Mouse (Mus musculus) intestine, postnatal 0 days (tissue): ENCODE results near the gene Fam90a1b. TPM values are rescaled to one million over a fixed set of nuclear protein-coding genes. Genes with fewer than 3 reads are reported as not detected.
A peak's percentile ranks its signal among the peaks of the same experiment; 100 is the strongest.
"Not testable (repeated sequence)": the region's sequence is repeated elsewhere in the genome, so short reads cannot be mapped to it uniquely, and the experiment has no call there.

Experiments
- ATAC-seq: fragments of 200-750 bp; cut with Nextera tagmentation; 2 replicates; pipeline ENCODE4 v1.8.0; 2017; ENCODE audit warnings: mild to moderate bottlenecking, moderate TSS enrichment, moderate library complexity
- H3K27ac ChIP-seq: fragments of 300-500 bp; sonication (generic); 2 replicates; pipeline ENCODE4 v1.5.1; 2014; ENCODE audit warnings: mild to moderate bottlenecking, low read depth, low read length, moderate library complexity
- H3K27me3 ChIP-seq: fragments of 300-500 bp; sonication (generic); replicated peaks from 2 replicates; pipeline ENCODE4 v1.6.1; 2014; ENCODE audit warnings: low read length, mixed read lengths; ENCODE audit not compliant: control insufficient read depth, insufficient read depth
- H3K36me3 ChIP-seq: fragments of 300-500 bp; sonication (generic); 2 replicates; pipeline ENCODE4 v1.6.1; 2014; ENCODE audit warnings: mild to moderate bottlenecking, moderate library complexity; ENCODE audit not compliant: control insufficient read depth, insufficient read depth
- H3K4me1 ChIP-seq: fragments of 300-500 bp; sonication (generic); replicated peaks from 2 replicates; pipeline ENCODE4 v1.6.1; 2014; ENCODE audit warnings: antibody characterized with exemption, low read length, mixed read lengths; ENCODE audit not compliant: control insufficient read depth, insufficient read depth
- H3K4me2 ChIP-seq: fragments of 300-500 bp; sonication (generic); replicated peaks from 2 replicates; pipeline ENCODE4 v1.6.1; 2014; ENCODE audit warnings: low read depth, mild to moderate bottlenecking, moderate library complexity
- H3K4me3 ChIP-seq: fragments of 300-500 bp; sonication (generic); 2 replicates; pipeline ENCODE4 v1.5.1; 2014; ENCODE audit warnings: low read depth, low read length
- H3K9ac ChIP-seq: fragments of 300-500 bp; sonication (generic); 2 replicates; pipeline ENCODE4 v1.6.1; 2014; ENCODE audit warnings: mild to moderate bottlenecking, low read depth, low read length
- H3K9me3 ChIP-seq: fragments of 300-500 bp; sonication (generic); 2 replicates; pipeline ENCODE4 v1.6.1; 2016; ENCODE audit warnings: mixed run types; ENCODE audit not compliant: control insufficient read depth
- CTCF ChIP-seq: sonication (generic); IDR thresholded peaks from 2 replicates; pipeline ENCODE4 v1.5.1; 2016; ENCODE audit warnings: low read depth, mild to moderate bottlenecking, control low read depth, antibody characterized with exemption, moderate library complexity
- WGBS: fragments of 180-500 bp; shearing (Covaris S2); extraction: QIAGEN DNeasy Blood & Tissue Kit; methylation state at CpG from one replicate; pipeline ENCODE4 v1.1.7; 2014; 5-methylcytosine and 5-hydroxymethylcytosine counted together
- polyA plus RNA-seq: library from polyadenylated mRNA; unstranded; fragments of >200 nt; fragmentation: Nextera tagmentation; extraction: Ambion mirVana; gene quantifications from 2 replicates; pipeline ENCODE4 v1.2.1, GENCODE M21; 2015

Fam90a1b gene
- polyA plus RNA-seq, result 0.05 TPM in 1 of 2 replicates, not detected in the other

GRCm38 (mm10) chrX:94366670-94367241 is at the start of gene Fam90a1b, which contains the start of gene Apoo:
Fam90a1b (minus strand) TSS chrX:94366777.
Apoo (plus strand) TSS chrX:94367117.
- Histone ChIP-seq H3K4me3 (peak within 1 kb of the TSS; percentile 61), H3K27ac (peak within 1 kb of the TSS; percentile 46; the same call in 1 of the 2 replicates), H3K36me3 (no peaks in the 10 kb centered on the region), H3K9ac (peak within 1 kb of the TSS; percentile 40), H3K9me3 (no peaks in the 10 kb centered on the region), H3K4me2 (peak within 1 kb of the TSS; percentile 60), H3K4me1 (no peaks in the 10 kb centered on the region), H3K27me3 (peaks cover 27% of the 10 kb centered on the region)
- TF ChIP-seq CTCF, result peak; percentile 77
- peak; percentile 99 for ATAC-seq
- WGBS, result 18% methylated on average over 46 of the region's 46 CpGs

- TF ChIP-seq CTCF, result no peak
- Histone ChIP-seq H3K9ac (no peak overlapping the region), H3K4me2 (no peak overlapping the region), H3K9me3 (no peaks in the 10 kb centered on the region), H3K27ac (no peak overlapping the region; the same call in 1 of the 2 replicates), H3K4me3 (no peak overlapping the region), H3K27me3 (no peaks in the 10 kb centered on the region), H3K4me1 (no peaks in the 10 kb centered on the region), H3K36me3 (no peaks in the 10 kb centered on the region)
- peak; percentile 51; the same call in 1 of the 2 replicates for ATAC-seq
- WGBS, result 31% methylated on average over 3 of the region's 3 CpGs
These were observed 42.4 kb upstream of the Fam90a1b start for GRCm38 (mm10) chrX:94408975-94409374.

- no peak for ATAC-seq
- TF ChIP-seq CTCF, result no peak
These were observed 12.2 kb upstream of the Fam90a1b start for GRCm38 (mm10) chrX:94378734-94379133.

GRCm38 (mm10) chrX:94367248-94367647 is 671 bp upstream of the Fam90a1b start:
- H3K4me2 ChIP-seq, result peak overlapping the region; percentile 60
- no peaks in the 10 kb centered on the region for H3K4me1 ChIP-seq
- H3K27me3 ChIP-seq, result peaks cover 27% of the 10 kb centered on the region
- H3K36me3 ChIP-seq, result no peaks in the 10 kb centered on the region
- peak overlapping the region; percentile 46; the same call in 1 of the 2 replicates for H3K27ac ChIP-seq
- no peaks in the 10 kb centered on the region for H3K9me3 ChIP-seq
- no peak for TF ChIP-seq CTCF
- WGBS, result 17% methylated on average over 17 of the region's 17 CpGs
- H3K9ac ChIP-seq, result peak overlapping the region; percentile 40
- H3K4me3 ChIP-seq, result peak overlapping the region; percentile 61
- no peak; the same call in 1 of the 2 replicates for ATAC-seq

More at GRCm38 (mm10) chrX:94378734-94379133, 12.2 kb upstream of the Fam90a1b start:
- Histone ChIP-seq H3K9me3 (no peaks in the 10 kb centered on the region), H3K4me2 (no peak overlapping the region), H3K27ac (no peak overlapping the region), H3K27me3 (no peaks in the 10 kb centered on the region), H3K4me3 (no peak overlapping the region), H3K9ac (no peak overlapping the region), H3K4me1 (no peaks in the 10 kb centered on the region), H3K36me3 (no peaks in the 10 kb centered on the region)
- 78% methylated on average over 5 of the region's 5 CpGs for WGBS

GRCm38 (mm10) chrX:94366029-94366428 is 548 bp downstream of the Fam90a1b start:
- no peak overlapping the region for H3K9ac ChIP-seq
- 27% methylated on average over 16 of the region's 16 CpGs for WGBS

GRCm38 (mm10) chrX:94365381-94365925 is 1.1 kb downstream of the Fam90a1b start:
- 32% methylated on average over 14 of the region's 14 CpGs for WGBS

More at GRCm38 (mm10) chrX:94366029-94366428, 548 bp downstream of the Fam90a1b start:
- Histone ChIP-seq H3K27ac (no peak overlapping the region), H3K27me3 (peaks cover 29% of the 10 kb centered on the region), H3K9me3 (no peaks in the 10 kb centered on the region), H3K4me1 (no peaks in the 10 kb centered on the region), H3K36me3 (no peaks in the 10 kb centered on the region), H3K4me3 (peak overlapping the region; percentile 61), H3K4me2 (peak overlapping the region; percentile 52)
- no peak for ATAC-seq
- no peak for TF ChIP-seq CTCF

GRCm38 (mm10) chrX:94343638-94344037 is 22.9 kb downstream of the Fam90a1b start:
- not testable (repeated sequence) for H3K4me2 ChIP-seq, H3K27me3 ChIP-seq, H3K27ac ChIP-seq, H3K4me3 ChIP-seq, H3K4me1 ChIP-seq, H3K9me3 ChIP-seq, H3K9ac ChIP-seq, H3K36me3 ChIP-seq, ATAC-seq
- 88% methylated on average over 4 of the region's 4 CpGs for WGBS

More at GRCm38 (mm10) chrX:94365381-94365925, 1.1 kb downstream of the Fam90a1b start:
- Histone ChIP-seq H3K4me2 (peak overlapping the region; percentile 52), H3K4me3 (peak overlapping the region; percentile 61), H3K9me3 (no peaks in the 10 kb centered on the region), H3K27me3 (peaks cover 35% of the 10 kb centered on the region), H3K9ac (no peak overlapping the region), H3K27ac (no peak overlapping the region), H3K4me1 (no peaks in the 10 kb centered on the region), H3K36me3 (no peaks in the 10 kb centered on the region)
- TF ChIP-seq CTCF, result no peak
- no peak for ATAC-seq
